Mouse (Mus musculus) myocyte (in vitro differentiated cells): ENCODE data around the gene Eml1. TPM values are rescaled to one million over a fixed set of nuclear protein-coding genes. Genes with fewer than 3 reads are reported as not detected.

ENCODE experiments used
- H3K27me3 ChIP-seq: one replicate; pipeline ENCODE4 v1.6.1; 2011; ENCODE audit not compliant: control insufficient read depth, insufficient read depth, insufficient read length
- H3K36me3 ChIP-seq: one replicate; pipeline ENCODE4 v1.6.1; 2011; ENCODE audit not compliant: control insufficient read depth, insufficient read depth
- H3K4me2 ChIP-seq: one replicate; pipeline ENCODE4 v1.6.1; 2011; ENCODE audit warnings: low read depth, control low read depth
- H3K4me3 ChIP-seq: one replicate; pipeline ENCODE4 v1.5.1; 2011; ENCODE audit warnings: mild to moderate bottlenecking, control low read depth, moderate library complexity
- H3K79me2 ChIP-seq: one replicate; pipeline ENCODE4 v1.6.1; 2011; ENCODE audit not compliant: control insufficient read depth, insufficient read depth
- H3ac ChIP-seq: one replicate; pipeline ENCODE4 v1.6.1; 2011; ENCODE audit not compliant: control insufficient read depth, insufficient read length
- CEBPB ChIP-seq: IDR thresholded peaks from 2 replicates; pipeline ENCODE4 v1.6.1; 2011; ENCODE audit warnings: mild to moderate bottlenecking, moderate library complexity; ENCODE audit not compliant: poor library complexity, insufficient read depth, severe bottlenecking
- E2F4 ChIP-seq: IDR thresholded peaks from one replicate; pipeline ENCODE4 v1.6.1; 2011; ENCODE audit warnings: mild to moderate bottlenecking, control low read depth, moderate library complexity; ENCODE audit not compliant: insufficient read depth
- MAX ChIP-seq: IDR thresholded peaks from one replicate; pipeline ENCODE4 v1.6.1; 2011; ENCODE audit warnings: low read depth, mild to moderate bottlenecking, control low read depth
- MYOD1 ChIP-seq, 3 experiments: IDR thresholded peaks; one replicate each; pipeline ENCODE4 v1.6.1; 2011; ENCODE audit warnings: control low read depth in 2 of 3, low read depth in 2 of 3, mild to moderate bottlenecking in 2 of 3, moderate library complexity in 1 of 3; ENCODE audit not compliant: insufficient read length in 2 of 3, control insufficient read depth in 1 of 3
- MYOG ChIP-seq, 3 experiments: IDR thresholded peaks; one replicate each; pipeline ENCODE4 v1.6.1; 2011; ENCODE audit warnings: control low read depth in 2 of 3, low read depth in 2 of 3, mild to moderate bottlenecking in 2 of 3; ENCODE audit not compliant: insufficient read length in 2 of 3, control insufficient read depth in 1 of 3, insufficient read depth in 1 of 3
- POLR2A ChIP-seq: IDR thresholded peaks from one replicate; pipeline ENCODE4 v1.6.1; 2011; ENCODE audit warnings: low read depth, mild to moderate bottlenecking, control low read depth, moderate library complexity; ENCODE audit not compliant: insufficient read length
- POLR2AphosphoS2 ChIP-seq: IDR thresholded peaks from one replicate; pipeline ENCODE4 v1.6.1; 2011; ENCODE audit warnings: low read depth, control low read depth; ENCODE audit not compliant: insufficient read length
- REST ChIP-seq: IDR thresholded peaks from one replicate; pipeline ENCODE4 v1.6.1; 2011; ENCODE audit warnings: mild to moderate bottlenecking, control low read depth, moderate library complexity; ENCODE audit not compliant: insufficient read depth, insufficient read length
- SRF ChIP-seq: IDR thresholded peaks from one replicate; pipeline ENCODE4 v1.6.1; 2011; ENCODE audit warnings: low read depth; ENCODE audit not compliant: control insufficient read depth, insufficient read length
- TCF12 ChIP-seq: IDR thresholded peaks from one replicate; pipeline ENCODE4 v1.6.1; 2011; ENCODE audit warnings: mild to moderate bottlenecking, control low read depth; ENCODE audit not compliant: poor library complexity, insufficient read depth, severe bottlenecking
- TCF3 ChIP-seq: IDR thresholded peaks from one replicate; pipeline ENCODE4 v1.6.1; 2011; ENCODE audit warnings: low read depth, control low read depth; ENCODE audit not compliant: insufficient read length
- USF1 ChIP-seq: IDR thresholded peaks from one replicate; pipeline ENCODE4 v1.6.1; 2011; ENCODE audit warnings: low read depth, mild to moderate bottlenecking, control low read depth, moderate library complexity
- polyA plus RNA-seq: library from polyadenylated mRNA; unstranded; fragments of >200 nt; fragmentation: generic; extraction: Trizol; gene quantifications from one replicate; pipeline ENCODE4 v1.2.1, GENCODE M21; 2012; ENCODE audit warnings: missing spikeins

Gene Eml1
- polyA plus RNA-seq, 1 experiment: 33.4 TPM

GRCm38 (mm10) chr12:108355986-108356385 lies 14.8 kb upstream of the Eml1 start:
- no peaks in the 10 kb centered on the region for H3K79me2 ChIP-seq
- no peak for TF ChIP-seq CEBPB
- no peak for TF ChIP-seq TCF3
- TF ChIP-seq REST: no peak
- no peak for TF ChIP-seq TCF12
- TF ChIP-seq MYOD1 (IDR thresholded peaks at IDR 0.05; ENCODE audit: control insufficient read depth in 1 of 3, insufficient read length in 2 of 3, low read depth in 2 of 3): no peak
- TF ChIP-seq USF1: no peak
- TF ChIP-seq POLR2AphosphoS2: no peak
- no peak for TF ChIP-seq POLR2A
- no peak for TF ChIP-seq E2F4
- TF ChIP-seq MAX: no peak
- TF ChIP-seq MYOG (IDR thresholded peaks at IDR 0.05; ENCODE audit: control insufficient read depth in 1 of 3, insufficient read depth in 1 of 3, insufficient read length in 2 of 3, low read depth in 2 of 3): no peak
- TF ChIP-seq SRF: no peak

GRCm38 (mm10) chr12:108363796-108364195 lies 7.0 kb upstream of the Eml1 start:
- TF ChIP-seq REST: no peak
- peak in 1 of 3 experiments; percentile 17 for TF ChIP-seq MYOG (IDR thresholded peaks at IDR 0.05; ENCODE audit: control insufficient read depth in 1 of 3, insufficient read depth in 1 of 3, insufficient read length in 2 of 3, low read depth in 2 of 3)

More at GRCm38 (mm10) chr12:108355986-108356385, 14.8 kb upstream of the Eml1 start:
- Histone ChIP-seq H3K4me3 (no peak overlapping the region), H3K36me3 (no peaks in the 10 kb centered on the region), H3ac (no peak overlapping the region), H3K27me3 (peaks cover 6% of the 10 kb centered on the region), H3K4me2 (no peak overlapping the region)

GRCm38 (mm10) chr12:108365340-108365739 lies 5.4 kb upstream of the Eml1 start:
- TF ChIP-seq REST (no peak), E2F4 (no peak), MAX (no peak), MYOG (IDR thresholded peaks at IDR 0.05; ENCODE audit: control insufficient read depth in 1 of 3, insufficient read depth in 1 of 3, insufficient read length in 2 of 3, low read depth in 2 of 3) (no peak)

More at GRCm38 (mm10) chr12:108363796-108364195, 7.0 kb upstream of the Eml1 start:
- Histone ChIP-seq H3K4me2 (no peak overlapping the region), H3ac (no peak overlapping the region), H3K4me3 (no peak overlapping the region), H3K36me3 (no peaks in the 10 kb centered on the region), H3K79me2 (no peaks in the 10 kb centered on the region), H3K27me3 (no peaks in the 10 kb centered on the region)

GRCm38 (mm10) chr12:108365868-108366267 lies 4.9 kb upstream of the Eml1 start:
- H3K4me2 ChIP-seq: no peak overlapping the region
- H3K36me3 ChIP-seq: no peaks in the 10 kb centered on the region
- H3K4me3 ChIP-seq: no peak overlapping the region
- no peak overlapping the region for H3ac ChIP-seq
- TF ChIP-seq MYOG (IDR thresholded peaks at IDR 0.05; ENCODE audit: control insufficient read depth in 1 of 3, insufficient read depth in 1 of 3, insufficient read length in 2 of 3, low read depth in 2 of 3): no peak
- no peaks in the 10 kb centered on the region for H3K27me3 ChIP-seq
- no peaks in the 10 kb centered on the region for H3K79me2 ChIP-seq

More at GRCm38 (mm10) chr12:108365340-108365739, 5.4 kb upstream of the Eml1 start:
- Histone ChIP-seq H3K79me2 (no peaks in the 10 kb centered on the region), H3K27me3 (no peaks in the 10 kb centered on the region), H3K36me3 (no peaks in the 10 kb centered on the region), H3ac (no peak overlapping the region), H3K4me2 (no peak overlapping the region), H3K4me3 (no peak overlapping the region)

- Histone ChIP-seq H3K36me3 (no peaks in the 10 kb centered on the region), H3K27me3 (no peaks in the 10 kb centered on the region), H3ac (no peak overlapping the region), H3K79me2 (no peaks in the 10 kb centered on the region), H3K4me2 (no peak overlapping the region), H3K4me3 (no peak overlapping the region)
- TF ChIP-seq CEBPB (no peak), TCF12 (no peak), MYOG (IDR thresholded peaks at IDR 0.05; ENCODE audit: control insufficient read depth in 1 of 3, insufficient read depth in 1 of 3, insufficient read length in 2 of 3, low read depth in 2 of 3) (no peak), E2F4 (no peak), POLR2AphosphoS2 (no peak), SRF (no peak), REST (no peak), USF1 (no peak), MAX (no peak)
Measured at GRCm38 (mm10) chr12:108367909-108368308, 2.8 kb upstream of the Eml1 start.

GRCm38 (mm10) chr12:108368921-108369320 lies 1.8 kb upstream of the Eml1 start:
- Histone ChIP-seq H3K79me2 (no peaks in the 10 kb centered on the region), H3K4me3 (no peak overlapping the region), H3K4me2 (no peak overlapping the region), H3ac (no peak overlapping the region), H3K36me3 (no peaks in the 10 kb centered on the region), H3K27me3 (no peaks in the 10 kb centered on the region)
- TF ChIP-seq USF1 (no peak), TCF12 (no peak), TCF3 (no peak), E2F4 (no peak), MAX (no peak), POLR2A (no peak), CEBPB (no peak), MYOD1 (IDR thresholded peaks at IDR 0.05; ENCODE audit: control insufficient read depth in 1 of 3, insufficient read length in 2 of 3, low read depth in 2 of 3) (no peak), POLR2AphosphoS2 (no peak), SRF (no peak), MYOG (IDR thresholded peaks at IDR 0.05; ENCODE audit: control insufficient read depth in 1 of 3, insufficient read depth in 1 of 3, insufficient read length in 2 of 3, low read depth in 2 of 3) (no peak)
